Mouse (Mus musculus): ENCODE data around the gene Mosmo. TPM values are rescaled to one million over a fixed set of nuclear protein-coding genes. Genes with fewer than 3 reads are reported as not detected.

Gene Mosmo
- polyA plus RNA-seq, 1 experiment from 2014 or later: 15.6 TPM

DNA sequence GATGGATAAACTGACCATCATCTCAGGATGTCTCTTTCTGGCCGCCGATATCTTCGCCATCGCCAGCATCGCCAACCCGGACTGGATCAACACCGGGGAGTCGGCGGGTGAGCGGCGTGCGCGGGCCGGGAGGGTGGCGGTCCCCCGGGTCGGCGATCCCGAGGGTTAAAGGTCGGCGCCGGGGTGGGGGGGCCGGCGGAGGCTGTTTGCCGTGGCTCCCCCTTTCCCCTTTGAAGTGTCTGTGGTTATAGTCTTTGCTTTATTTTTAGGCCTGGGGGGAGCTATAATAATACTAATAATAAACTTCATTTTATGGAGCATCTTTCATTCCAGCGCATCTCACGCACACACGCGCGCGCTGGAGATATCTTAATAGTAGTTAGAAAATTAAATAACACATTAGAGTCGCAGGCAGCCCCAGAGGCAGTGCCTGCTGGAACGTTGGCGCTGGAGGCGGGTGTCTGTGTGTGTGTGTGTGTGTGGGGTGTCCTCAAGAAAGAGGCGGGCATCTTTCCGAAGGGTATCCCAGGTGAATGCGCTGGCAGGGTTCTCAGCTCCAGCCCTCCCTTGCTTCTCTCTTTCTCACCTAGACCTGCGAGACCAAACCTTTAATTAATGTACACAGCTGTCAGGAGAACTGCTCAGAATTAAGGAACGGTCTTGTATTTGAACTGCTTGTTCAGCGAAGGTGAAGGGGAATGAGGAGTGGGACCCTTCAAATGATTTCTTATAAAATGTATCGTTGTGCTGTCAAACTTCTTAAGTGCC, 530 bp downstream of the Mosmo start:
- H3K36me3 ChIP-seq: no peaks in the 10 kb centered on the region
- no peaks in the 10 kb centered on the region for H3K9me3 ChIP-seq
- H3K4me2 ChIP-seq (replicated peaks): peak overlapping the region; percentile 74
- H3K4me3 ChIP-seq: peak overlapping the region; percentile 93
- H3K9ac ChIP-seq (replicated peaks): peak overlapping the region; percentile 91
- no peaks in the 10 kb centered on the region for H3K27me3 ChIP-seq
- peak overlapping the region; percentile 46 for H3K27ac ChIP-seq (replicated peaks)
- 2% methylated on average over 42 of the region's 42 CpGs for WGBS
- ATAC-seq (replicated peaks): peak; percentile 75
- peaks cover 37% of the 10 kb centered on the region for H3K4me1 ChIP-seq

DNA sequence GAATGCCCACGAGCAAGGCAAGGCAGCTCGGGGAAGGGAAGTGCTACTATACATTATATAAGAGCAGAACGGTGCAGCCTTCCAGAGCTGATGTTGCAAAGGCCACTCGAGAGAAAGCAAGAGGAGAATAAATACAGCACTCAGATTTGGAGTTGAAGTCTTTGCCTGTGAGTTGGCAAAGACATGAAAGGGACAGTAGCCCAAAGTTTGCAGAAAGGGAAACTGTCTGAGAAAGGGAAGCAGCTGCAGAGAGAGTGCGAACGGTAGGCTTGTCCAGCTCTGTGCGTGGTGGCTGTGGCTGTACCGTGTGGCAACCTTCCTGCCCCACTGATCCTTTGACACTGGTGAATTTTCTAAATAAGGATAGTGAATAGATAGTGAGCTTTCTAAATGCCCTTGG, 1.6 kb downstream of the Mosmo start:
- no peaks in the 10 kb centered on the region for H3K9me3 ChIP-seq
- 54% methylated on average over 8 of the region's 8 CpGs for WGBS
- peak overlapping the region; percentile 93 for H3K4me3 ChIP-seq
- ATAC-seq (replicated peaks): no peak
- no peak overlapping the region for H3K27ac ChIP-seq (replicated peaks)
- peak overlapping the region; percentile 91 for H3K9ac ChIP-seq (replicated peaks)
- no peaks in the 10 kb centered on the region for H3K27me3 ChIP-seq
- H3K4me1 ChIP-seq: peaks cover 37% of the 10 kb centered on the region
- H3K36me3 ChIP-seq: no peaks in the 10 kb centered on the region
- H3K4me2 ChIP-seq (replicated peaks): peak overlapping the region; percentile 74

DNA sequence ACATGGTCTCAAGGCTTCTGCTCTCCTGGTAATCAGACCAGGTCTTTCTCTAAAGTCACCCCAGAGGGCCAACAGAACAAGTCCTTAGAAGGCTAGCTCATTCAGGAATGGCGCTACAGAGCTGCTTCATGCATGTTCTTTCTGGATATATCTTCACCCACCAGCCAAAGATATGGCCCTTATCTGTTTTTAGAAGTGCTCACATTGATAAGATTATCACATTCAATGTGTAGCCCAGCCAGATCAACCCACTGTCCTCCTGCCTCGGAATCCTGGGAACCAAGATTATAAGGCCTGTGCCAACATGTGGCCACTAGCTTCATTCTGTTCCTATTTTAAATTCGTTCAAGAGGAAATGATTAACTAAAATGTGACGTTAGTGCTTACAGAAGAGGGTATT, 4.6 kb downstream of the Mosmo start:
- Histone ChIP-seq H3K4me2 (replicated peaks) (no peak overlapping the region), H3K4me3 (no peak overlapping the region), H3K4me1 (peaks cover 48% of the 10 kb centered on the region), H3K27me3 (no peaks in the 10 kb centered on the region), H3K9ac (replicated peaks) (no peak overlapping the region), H3K9me3 (no peaks in the 10 kb centered on the region), H3K27ac (replicated peaks) (no peak overlapping the region), H3K36me3 (no peaks in the 10 kb centered on the region)
- no peak for ATAC-seq (replicated peaks)
- 60% methylated on average over 4 of the region's 4 CpGs for WGBS

DNA sequence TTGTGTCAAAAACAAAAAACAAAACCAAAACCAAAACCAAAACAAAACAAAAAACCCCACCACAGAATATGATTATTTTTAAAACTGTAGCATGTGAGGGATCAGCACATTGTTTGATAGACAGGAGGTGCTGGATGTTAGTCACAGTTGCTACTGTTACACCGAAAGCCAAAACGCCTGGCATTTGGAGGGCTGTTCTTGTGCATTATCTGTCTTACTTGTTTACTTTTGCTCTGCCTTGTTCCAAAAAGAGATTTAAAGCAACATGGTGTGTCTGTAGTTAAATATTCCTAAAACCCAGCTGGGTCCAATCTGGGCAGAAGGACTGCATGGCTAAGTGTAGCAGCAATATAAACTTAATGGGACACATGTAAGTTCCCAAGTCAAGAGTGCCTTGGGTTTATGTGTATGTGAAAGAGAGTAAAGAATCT, 7.3 kb downstream of the Mosmo start:
- peak overlapping the region; percentile 57; the same call in 1 of the 2 replicates for H3K27ac ChIP-seq (replicated peaks)
- no peak overlapping the region for H3K4me2 ChIP-seq (replicated peaks)
- H3K4me3 ChIP-seq: no peak overlapping the region
- H3K27me3 ChIP-seq: no peaks in the 10 kb centered on the region
- no peaks in the 10 kb centered on the region for H3K36me3 ChIP-seq
- ATAC-seq (replicated peaks): 0 out of 2 replicates have a peak, but pooled peaks have one; percentile 41
- H3K4me1 ChIP-seq: peaks cover 37% of the 10 kb centered on the region
- no peak overlapping the region for H3K9ac ChIP-seq (replicated peaks)
- no peaks in the 10 kb centered on the region for H3K9me3 ChIP-seq
- 68% methylated on average over 2 of the region's 2 CpGs for WGBS

DNA sequence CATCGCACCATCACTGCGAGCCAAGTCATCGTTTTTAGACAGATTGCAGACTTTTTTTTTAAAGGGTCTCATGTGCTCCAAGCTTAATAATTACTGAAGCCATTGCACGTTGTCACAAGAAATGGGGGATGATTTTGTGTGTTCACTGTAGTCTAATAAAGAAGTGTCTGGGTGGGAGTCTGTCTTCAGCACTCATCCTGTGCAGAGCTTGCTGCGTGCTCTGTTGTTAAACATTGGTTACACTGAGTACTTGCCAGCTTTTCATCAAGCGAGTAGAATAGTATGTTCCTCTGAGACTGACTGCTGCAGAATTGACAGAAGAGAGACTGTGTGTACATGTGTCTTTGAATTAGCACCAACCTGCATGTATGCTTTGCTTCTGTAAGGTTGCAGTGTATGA, 7.8 kb downstream of the Mosmo start:
- no peaks in the 10 kb centered on the region for H3K9me3 ChIP-seq
- no peaks in the 10 kb centered on the region for H3K27me3 ChIP-seq
- 0 out of 2 replicates have a peak, but pooled peaks have one; percentile 26 for ATAC-seq (replicated peaks)
- 63% methylated on average over 6 of the region's 6 CpGs for WGBS
- no peak overlapping the region for H3K4me2 ChIP-seq (replicated peaks)
- peaks cover 33% of the 10 kb centered on the region for H3K4me1 ChIP-seq
- H3K9ac ChIP-seq (replicated peaks): no peak overlapping the region
- no peaks in the 10 kb centered on the region for H3K36me3 ChIP-seq
- H3K27ac ChIP-seq (replicated peaks): peak overlapping the region; percentile 32
- H3K4me3 ChIP-seq: no peak overlapping the region

DNA sequence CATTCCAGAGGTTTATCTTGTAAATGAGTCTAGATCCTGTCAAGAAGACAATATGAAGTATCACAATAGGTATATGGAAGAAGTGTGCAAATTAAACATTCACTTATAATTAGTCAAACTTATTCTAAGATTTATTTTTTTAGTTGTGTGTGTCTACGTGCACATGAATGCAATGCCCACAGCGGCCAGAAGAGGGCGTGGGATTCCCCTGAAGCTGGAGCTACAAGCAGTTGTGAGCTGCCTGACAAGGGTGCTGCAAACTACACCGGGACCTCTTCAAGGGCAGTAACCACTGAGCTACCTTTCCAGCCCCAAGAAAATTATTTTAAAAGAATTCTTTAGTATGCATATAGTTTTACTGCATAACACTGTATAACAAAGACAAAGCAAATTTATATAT, 13.2 kb downstream of the Mosmo start:
- no peak for ATAC-seq (replicated peaks)
- 72% methylated on average over 4 of the region's 4 CpGs for WGBS
- Histone ChIP-seq H3K27ac (replicated peaks) (no peak overlapping the region), H3K4me2 (replicated peaks) (no peak overlapping the region), H3K9ac (replicated peaks) (no peak overlapping the region), H3K4me1 (peaks cover 19% of the 10 kb centered on the region; the same call in 1 of the 2 replicates), H3K36me3 (no peaks in the 10 kb centered on the region), H3K9me3 (no peaks in the 10 kb centered on the region), H3K4me3 (no peak overlapping the region), H3K27me3 (no peaks in the 10 kb centered on the region)

DNA sequence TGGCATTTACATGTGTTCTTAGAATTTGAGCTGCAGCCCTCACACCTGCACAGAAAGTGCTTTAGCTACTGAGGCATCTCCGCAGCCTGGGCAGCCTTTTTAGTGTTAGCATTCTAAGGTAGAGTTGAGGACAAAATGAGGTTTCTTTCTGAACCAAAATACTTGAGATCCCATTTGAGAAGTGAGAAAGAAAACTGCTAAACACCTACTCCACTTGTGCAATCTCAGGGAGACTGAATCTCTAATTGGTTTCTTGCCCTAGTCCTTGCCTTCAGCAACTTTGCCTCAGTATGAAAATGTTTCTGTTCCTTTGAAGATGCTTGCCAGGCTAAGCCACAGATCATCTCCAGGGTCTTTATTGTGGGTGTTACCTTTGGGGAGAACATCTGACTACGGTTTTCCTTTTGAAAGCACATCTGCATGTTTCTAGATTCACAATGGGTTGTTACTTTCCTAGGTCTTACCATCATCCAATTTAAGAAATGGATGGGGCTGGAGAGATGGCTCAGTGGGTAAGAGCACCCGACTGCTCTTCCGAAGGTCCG, 16.5 kb downstream of the Mosmo start:
- Histone ChIP-seq H3K27me3 (no peaks in the 10 kb centered on the region), H3K9me3 (no peaks in the 10 kb centered on the region), H3K9ac (replicated peaks) (no peak overlapping the region), H3K4me1 (peaks cover 3% of the 10 kb centered on the region; the same call in 1 of the 2 replicates), H3K36me3 (no peaks in the 10 kb centered on the region), H3K4me3 (no peak overlapping the region), H3K4me2 (replicated peaks) (no peak overlapping the region), H3K27ac (replicated peaks) (no peak overlapping the region)
- no peak for ATAC-seq (replicated peaks)
- WGBS: 97% methylated on average over 5 of the region's 5 CpGs

DNA sequence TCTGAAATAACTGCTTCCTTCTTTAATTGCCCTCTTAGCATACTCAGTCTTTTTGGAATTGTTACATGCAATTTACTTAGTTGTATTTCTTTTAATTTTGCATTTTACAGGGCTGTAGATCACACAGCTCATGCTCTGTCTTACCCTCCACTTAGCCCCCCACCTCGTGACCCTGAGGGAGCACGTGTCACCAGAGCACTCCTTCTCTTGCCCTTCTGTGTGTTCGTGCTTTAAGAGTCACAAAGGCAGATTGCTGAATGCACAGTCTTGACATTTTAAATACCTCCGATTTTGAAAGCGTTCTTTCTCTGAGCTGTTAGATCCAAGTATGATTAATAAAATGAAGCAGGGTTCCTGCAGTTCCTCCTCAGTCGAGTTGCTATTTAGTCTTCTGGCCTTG, 17.8 kb downstream of the Mosmo start:
- H3K4me2 ChIP-seq (replicated peaks): no peak overlapping the region

DNA sequence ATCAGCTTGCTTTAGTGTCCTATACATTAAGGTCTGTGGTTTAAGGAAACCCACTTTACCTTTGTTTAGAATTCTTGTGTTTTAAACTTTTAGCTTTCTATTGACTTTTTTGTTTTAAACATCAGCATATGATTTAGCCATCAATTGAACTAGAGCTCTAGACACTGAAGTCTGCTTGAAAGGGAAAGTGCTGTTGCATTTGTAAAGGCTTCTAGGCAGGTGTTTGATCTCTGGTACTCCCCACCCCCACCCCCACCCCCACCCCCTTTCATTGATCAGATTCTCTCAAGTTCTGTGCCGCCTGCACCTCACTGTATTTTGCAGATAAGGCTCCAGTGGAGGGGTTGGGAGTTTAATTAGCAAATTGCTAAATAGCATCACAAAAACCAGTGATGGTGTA, 18.2 kb downstream of the Mosmo start:
- H3K36me3 ChIP-seq: no peaks in the 10 kb centered on the region
- H3K4me3 ChIP-seq: no peak overlapping the region
- no peaks in the 10 kb centered on the region for H3K9me3 ChIP-seq
- no peak overlapping the region for H3K9ac ChIP-seq (replicated peaks)
- H3K27me3 ChIP-seq: no peaks in the 10 kb centered on the region
- ATAC-seq (replicated peaks): no peak
- WGBS: 41% methylated on average over 1 of the region's 1 CpGs
- peaks cover 3% of the 10 kb centered on the region; the same call in 1 of the 2 replicates for H3K4me1 ChIP-seq
- H3K27ac ChIP-seq (replicated peaks): no peak overlapping the region
- no peak overlapping the region for H3K4me2 ChIP-seq (replicated peaks)

More for the DNA sequence above, 17.8 kb downstream of the Mosmo start:
- Histone ChIP-seq H3K9me3 (no peaks in the 10 kb centered on the region), H3K4me3 (no peak overlapping the region), H3K27me3 (no peaks in the 10 kb centered on the region), H3K9ac (replicated peaks) (no peak overlapping the region), H3K4me1 (peaks cover 3% of the 10 kb centered on the region; the same call in 1 of the 2 replicates), H3K36me3 (no peaks in the 10 kb centered on the region), H3K27ac (replicated peaks) (no peak overlapping the region)
- ATAC-seq (replicated peaks): no peak
- 28% methylated on average over 6 of the region's 6 CpGs for WGBS

DNA sequence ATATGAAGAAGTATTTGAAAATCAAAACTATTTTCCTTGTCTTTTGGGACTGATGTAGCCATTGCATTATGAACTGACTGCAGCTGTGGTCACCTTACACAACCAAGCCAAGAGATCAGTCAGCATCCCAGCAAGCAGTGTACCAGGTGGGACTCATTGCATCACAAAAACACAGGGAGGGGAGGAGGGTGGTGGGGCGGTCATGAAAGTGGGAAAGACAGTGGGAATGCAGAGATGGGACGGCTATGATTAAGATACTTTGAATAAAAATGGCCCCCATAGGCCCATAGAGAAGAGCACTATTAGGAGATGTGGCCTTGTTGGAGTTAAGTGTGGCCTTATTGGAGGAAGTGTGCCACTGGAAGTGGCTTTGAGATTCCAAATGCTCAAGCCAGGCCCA, 18.9 kb downstream of the Mosmo start:
- WGBS: 97% methylated on average over 2 of the region's 2 CpGs
- H3K9ac ChIP-seq (replicated peaks): no peak overlapping the region

DNA sequence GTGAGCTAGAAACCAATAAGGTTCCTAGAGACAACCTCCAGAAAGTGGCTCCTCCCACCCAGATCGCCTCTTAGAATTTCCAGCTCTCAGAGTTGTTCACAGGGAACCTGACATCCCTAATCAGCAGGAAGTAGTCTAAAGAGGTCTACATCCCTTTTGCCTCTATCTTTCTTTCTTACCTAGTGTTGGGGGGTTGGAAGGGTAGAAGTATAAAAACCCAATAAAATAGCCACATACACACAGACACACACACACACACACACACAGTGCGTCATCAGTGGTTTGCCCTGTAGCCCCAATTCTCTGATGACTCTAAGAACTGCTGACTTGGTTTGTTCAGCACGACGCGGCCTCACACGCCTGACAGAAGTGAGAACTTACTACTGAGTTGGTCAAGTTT, 22.2 kb downstream of the Mosmo start:
- Histone ChIP-seq H3K9ac (replicated peaks) (no peak overlapping the region), H3K4me1 (peaks cover 6% of the 10 kb centered on the region; the same call in 1 of the 2 replicates), H3K27ac (replicated peaks) (no peak overlapping the region), H3K36me3 (no peaks in the 10 kb centered on the region), H3K9me3 (no peaks in the 10 kb centered on the region), H3K27me3 (no peaks in the 10 kb centered on the region), H3K4me3 (no peak overlapping the region), H3K4me2 (replicated peaks) (no peak overlapping the region)
- ATAC-seq (replicated peaks): no peak
- WGBS: 91% methylated on average over 6 of the region's 6 CpGs

More for the DNA sequence above, 18.9 kb downstream of the Mosmo start:
- Histone ChIP-seq H3K9me3 (no peaks in the 10 kb centered on the region), H3K36me3 (no peaks in the 10 kb centered on the region), H3K27me3 (no peaks in the 10 kb centered on the region), H3K4me2 (replicated peaks) (no peak overlapping the region), H3K4me3 (no peak overlapping the region), H3K27ac (replicated peaks) (no peak overlapping the region), H3K4me1 (peaks cover 3% of the 10 kb centered on the region; the same call in 1 of the 2 replicates)
- no peak for ATAC-seq (replicated peaks)

DNA sequence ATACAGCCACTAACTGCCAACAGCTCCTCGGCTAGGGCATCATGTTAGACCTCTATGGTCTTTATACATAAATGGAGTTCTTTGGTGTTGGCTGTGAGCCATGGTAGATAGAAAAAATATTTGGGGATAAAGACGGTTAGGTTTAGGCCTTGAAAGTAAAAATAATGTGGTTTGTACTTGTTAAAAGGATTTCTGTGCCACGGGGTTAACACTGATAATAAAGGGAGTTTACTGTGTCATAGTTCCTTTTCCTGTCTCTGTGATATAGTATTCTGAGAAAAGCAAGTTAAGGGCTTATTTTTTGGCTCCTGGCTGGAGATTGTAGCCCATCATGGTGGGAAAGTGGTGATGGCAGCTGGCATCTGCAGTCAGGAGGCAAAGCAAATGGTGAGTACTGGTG, 26.5 kb downstream of the Mosmo start:
- ATAC-seq (replicated peaks): no peak
- 75% methylated on average over 3 of the region's 3 CpGs for WGBS

More for the DNA sequence above, 26.5 kb downstream of the Mosmo start:
- no peak overlapping the region for H3K4me3 ChIP-seq
- no peaks in the 10 kb centered on the region for H3K27me3 ChIP-seq
- no peaks in the 10 kb centered on the region for H3K9me3 ChIP-seq
- no peaks in the 10 kb centered on the region for H3K36me3 ChIP-seq
- peaks cover 3% of the 10 kb centered on the region; the same call in 1 of the 2 replicates for H3K4me1 ChIP-seq
- no peak overlapping the region for H3K9ac ChIP-seq (replicated peaks)
- no peak overlapping the region for H3K27ac ChIP-seq (replicated peaks)
- no peak overlapping the region for H3K4me2 ChIP-seq (replicated peaks)

Measured in forebrain, embryonic 15.5 days (tissue).